Mouse (Mus musculus) c-Kit-positive CD71-positive TER-119-positive erythroid progenitor cells, embryonic 14.5 days (primary cell): ENCODE measurements around the gene Creb3l2.
"Not testable (repeated sequence)": the region's sequence is repeated elsewhere in the genome, so short reads cannot be mapped to it uniquely, and the experiment has no call there.

ENCODE experiments used
- DNase-seq: peaks from one replicate; pipeline ENCODE4 v3.0.0-alpha.2; 2013; ENCODE audit warnings: low spot score

The Creb3l2 gene

GRCm38 (mm10) chr6:37409829-37410228, 32.1 kb downstream of the Creb3l2 start:
- no peak for DNase-seq

- DNase-seq, result no peak
These were observed 34.1 kb downstream of the Creb3l2 start for GRCm38 (mm10) chr6:37407876-37408275.

- no peak for DNase-seq
These were observed 35.0 kb downstream of the Creb3l2 start for GRCm38 (mm10) chr6:37406903-37407302.

- DNase-seq, result no peak
These were observed 35.9 kb downstream of the Creb3l2 start for GRCm38 (mm10) chr6:37406018-37406417.

DNA sequence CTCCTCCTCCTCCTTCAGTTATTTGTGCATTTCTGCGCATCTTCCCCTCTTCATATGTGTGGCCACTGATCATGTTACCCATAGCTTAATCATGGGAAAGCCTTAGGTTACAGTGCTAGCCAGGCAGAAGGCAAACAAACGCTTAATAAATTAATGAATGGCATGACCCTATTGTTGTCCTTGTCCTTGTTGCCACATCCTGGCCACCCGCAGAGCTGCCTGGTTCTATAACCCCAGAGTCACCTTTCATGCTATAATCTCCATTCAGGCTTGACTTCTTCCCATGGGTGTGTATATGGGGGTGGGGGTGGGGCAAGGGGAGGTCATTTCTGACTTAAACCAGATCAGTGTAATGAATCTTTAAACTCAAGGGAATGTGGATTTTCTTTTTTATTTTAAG, 37.6 kb downstream of the Creb3l2 start:
- no peak for DNase-seq

DNA sequence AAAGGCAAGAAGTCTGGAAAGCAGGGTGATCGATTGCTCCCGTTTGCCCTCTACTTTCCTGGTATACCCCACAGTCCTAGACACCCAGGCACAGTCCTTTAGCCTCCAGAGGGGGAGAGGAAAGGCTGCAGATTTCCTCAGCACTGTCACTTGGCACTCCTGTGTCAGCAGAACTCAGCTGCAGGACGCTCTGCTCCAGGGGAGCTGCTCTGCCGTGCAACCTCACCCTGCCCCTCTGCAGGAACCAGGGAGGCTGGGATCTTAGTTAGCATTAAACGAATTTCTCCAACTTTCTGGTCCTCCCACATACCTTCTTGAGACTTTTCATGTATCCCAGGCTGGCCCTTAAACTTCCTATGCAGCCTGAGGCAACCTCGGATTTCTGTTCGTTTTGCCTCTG, 40.0 kb downstream of the Creb3l2 start:
- DNase-seq, result no peak

GRCm38 (mm10) chr6:37400866-37401525, 41.0 kb downstream of the Creb3l2 start:
- no peak for DNase-seq

GRCm38 (mm10) chr6:37400167-37400566, 41.8 kb downstream of the Creb3l2 start:
- DNase-seq, result no peak

GRCm38 (mm10) chr6:37398943-37399342, 43.0 kb downstream of the Creb3l2 start:
- DNase-seq, result no peak

DNA sequence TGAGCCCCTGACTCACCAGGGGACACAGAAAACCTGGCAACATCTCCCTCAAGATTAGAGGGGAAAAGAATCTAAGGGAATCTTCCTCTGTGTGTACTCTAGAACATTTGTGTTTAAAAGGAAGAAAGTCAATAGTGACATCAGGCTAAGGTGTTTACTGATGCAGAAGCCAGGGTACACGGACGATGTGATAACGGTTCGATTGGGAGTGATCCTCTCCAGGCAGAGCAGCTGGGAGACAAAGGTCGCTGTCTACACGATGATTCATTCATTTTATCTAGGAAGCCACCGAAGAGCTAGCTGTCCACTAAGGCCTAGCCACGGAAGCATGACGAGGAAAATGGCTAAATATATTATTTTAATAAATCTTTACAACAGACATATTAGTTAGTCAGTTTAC, 44.0 kb downstream of the Creb3l2 start:
- DNase-seq, result no peak

- no peak for DNase-seq
These were observed 44.7 kb downstream of the Creb3l2 start for GRCm38 (mm10) chr6:37397254-37397653.

- no peak for DNase-seq
These were observed 45.8 kb downstream of the Creb3l2 start for GRCm38 (mm10) chr6:37396127-37396526.

- no peak for DNase-seq
These were observed 48.7 kb downstream of the Creb3l2 start for GRCm38 (mm10) chr6:37393263-37393662.

DNA sequence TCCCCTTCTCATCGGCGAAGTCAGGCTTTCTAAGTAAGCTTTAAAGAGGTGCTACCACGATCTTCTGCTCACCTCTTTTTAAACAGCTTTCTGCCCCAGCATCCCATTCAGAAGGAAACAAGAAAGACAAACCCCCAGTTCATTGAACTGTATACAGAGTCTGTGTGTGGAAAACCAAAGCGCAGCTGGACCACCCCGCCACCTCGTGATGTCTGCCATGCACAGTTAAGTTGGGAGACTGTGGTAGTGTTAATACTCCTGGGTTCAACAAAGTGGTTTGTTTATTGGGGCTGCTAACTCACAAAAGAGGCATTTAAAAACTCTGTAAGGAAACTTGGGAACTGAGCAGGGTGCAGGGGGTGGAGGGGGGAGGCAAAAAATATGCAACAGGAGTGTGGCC, 49.7 kb downstream of the Creb3l2 start:
- no peak for DNase-seq

DNA sequence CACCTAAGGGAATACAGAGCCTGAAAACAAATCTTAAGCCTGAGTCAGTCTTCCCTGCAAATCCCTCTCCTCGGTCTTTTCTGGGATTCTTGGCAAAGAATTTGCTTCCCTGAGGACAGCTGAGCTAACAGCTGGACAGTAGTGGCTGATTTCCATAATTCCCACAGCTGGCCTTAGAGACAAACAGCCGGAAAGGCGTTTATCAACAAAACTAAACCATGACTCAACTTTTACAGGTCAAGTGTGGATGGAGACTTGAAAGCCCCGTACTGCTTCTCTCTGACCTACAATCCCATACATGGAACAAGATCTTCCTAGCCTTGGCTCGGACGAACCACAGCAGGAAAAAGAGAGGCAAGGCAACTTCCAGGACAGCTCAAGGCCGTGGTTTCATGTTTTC, 50.6 kb downstream of the Creb3l2 start:
- DNase-seq, result no peak

DNA sequence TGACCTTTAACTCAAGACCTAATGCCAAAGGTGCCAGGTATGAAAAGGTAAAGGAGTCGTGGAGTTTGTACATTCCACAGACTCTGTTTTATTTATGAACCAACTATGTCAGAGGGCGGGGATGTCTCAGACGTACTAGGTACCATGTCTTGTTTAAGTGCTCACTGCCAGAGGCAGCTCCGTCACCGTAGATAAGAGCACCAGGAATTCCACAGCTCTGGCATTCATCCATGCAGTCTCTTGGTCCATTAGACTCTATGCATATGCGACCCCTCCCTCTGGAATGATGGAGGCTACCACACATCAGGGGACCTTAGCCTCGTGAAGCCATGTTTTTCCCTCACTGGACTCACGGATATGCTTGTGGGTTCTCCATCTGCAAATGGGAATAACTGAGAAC, 53.0 kb downstream of the Creb3l2 start:
- no peak for DNase-seq

GRCm38 (mm10) chr6:37388501-37388900, 53.4 kb downstream of the Creb3l2 start:
- no peak for DNase-seq

GRCm38 (mm10) chr6:37387281-37387680, 54.7 kb downstream of the Creb3l2 start:
- no peak for DNase-seq

- no peak for DNase-seq
These were observed 56.2 kb downstream of the Creb3l2 start for GRCm38 (mm10) chr6:37385602-37386285.

DNA sequence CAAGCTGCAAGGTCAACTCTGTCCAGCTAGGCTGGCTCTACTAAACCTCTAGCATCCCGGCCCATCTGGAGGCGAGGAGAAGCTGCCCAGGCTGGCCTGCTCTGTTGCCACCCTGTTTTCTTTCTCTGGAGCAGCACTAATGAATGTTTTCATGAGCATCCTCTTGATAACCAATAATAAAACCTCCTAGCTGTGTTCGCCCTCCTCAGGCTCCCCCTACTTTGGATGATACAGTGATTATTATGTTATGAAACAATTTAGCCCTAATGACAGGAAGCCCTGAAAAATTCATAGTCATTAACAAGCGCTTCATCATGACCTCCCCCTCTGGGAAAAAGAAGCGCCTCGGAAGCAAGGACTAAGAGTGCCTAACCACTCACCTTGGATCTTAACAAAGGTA, 59.2 kb downstream of the Creb3l2 start:
- no peak for DNase-seq

GRCm38 (mm10) chr6:37377836-37378580, 63.9 kb downstream of the Creb3l2 start:
- no peak for DNase-seq

- DNase-seq, result not testable (repeated sequence)
These were observed 64.6 kb downstream of the Creb3l2 start for GRCm38 (mm10) chr6:37377387-37377786.

- no peak for DNase-seq
These were observed 66.5 kb downstream of the Creb3l2 start for GRCm38 (mm10) chr6:37375452-37375851.
